Mouse (Mus musculus) CD4-positive naive resting alpha-beta T cell, adult 76 days (primary cell): ENCODE results near the gene Gm1993. TPM values are rescaled to one million over a fixed set of nuclear protein-coding genes. Genes with fewer than 3 reads are reported as not detected.

Experiments
- total RNA-seq: library from RNA; stranded (reverse); gene quantifications from one replicate; pipeline ENCODE4 v1.2.4, GENCODE M21; 2023

Gm1993 gene
- total RNA-seq: not detected

DNA sequence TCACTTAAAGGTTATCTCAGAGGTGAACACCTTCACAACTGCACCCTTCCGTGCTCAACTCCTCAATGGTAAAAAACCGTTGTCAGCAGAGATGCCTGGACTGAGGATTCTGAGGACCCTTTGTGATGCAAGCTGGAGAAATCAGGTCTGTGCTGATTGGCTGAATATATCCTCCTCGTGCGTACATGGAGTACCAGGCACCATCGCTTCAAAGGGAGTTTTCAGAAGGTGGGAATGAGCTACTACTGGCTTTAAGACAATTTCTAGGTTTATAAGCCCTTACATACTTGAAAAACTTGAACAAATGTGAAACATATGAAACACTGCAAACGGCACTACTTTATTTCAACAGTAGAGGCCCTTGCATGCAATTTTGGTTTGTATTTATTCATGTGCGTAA is at the start of gene Gm1993:
Gm1993 (minus strand) TSS at position 101 of the 400 bp plus-strand sequence.

